Mouse (Mus musculus): ENCODE data around the gene Samd5.

Gene Samd5

GRCm38 (mm10) chr10:9575605-9576004 lies 99.4 kb downstream of the Samd5 start:
- peak; percentile 75 for DNase-seq (ENCODE audit: low read depth, low spot score)

GRCm38 (mm10) chr10:9574135-9574534 lies 100.9 kb downstream of the Samd5 start:
- no peak for DNase-seq (ENCODE audit: low read depth, low spot score)

Measured in ES-CJ7 (cell line).